Mouse (Mus musculus): ENCODE results near the gene Cars2. TPM values are rescaled to one million over a fixed set of nuclear protein-coding genes. Genes with fewer than 3 reads are reported as not detected.
"Not testable (repeated sequence)": the region's sequence is repeated elsewhere in the genome, so short reads cannot be mapped to it uniquely, and the experiment has no call there.

Gene Cars2
- polyA plus RNA-seq, 1 experiment from 2014 or later: 23.3 TPM

DNA sequence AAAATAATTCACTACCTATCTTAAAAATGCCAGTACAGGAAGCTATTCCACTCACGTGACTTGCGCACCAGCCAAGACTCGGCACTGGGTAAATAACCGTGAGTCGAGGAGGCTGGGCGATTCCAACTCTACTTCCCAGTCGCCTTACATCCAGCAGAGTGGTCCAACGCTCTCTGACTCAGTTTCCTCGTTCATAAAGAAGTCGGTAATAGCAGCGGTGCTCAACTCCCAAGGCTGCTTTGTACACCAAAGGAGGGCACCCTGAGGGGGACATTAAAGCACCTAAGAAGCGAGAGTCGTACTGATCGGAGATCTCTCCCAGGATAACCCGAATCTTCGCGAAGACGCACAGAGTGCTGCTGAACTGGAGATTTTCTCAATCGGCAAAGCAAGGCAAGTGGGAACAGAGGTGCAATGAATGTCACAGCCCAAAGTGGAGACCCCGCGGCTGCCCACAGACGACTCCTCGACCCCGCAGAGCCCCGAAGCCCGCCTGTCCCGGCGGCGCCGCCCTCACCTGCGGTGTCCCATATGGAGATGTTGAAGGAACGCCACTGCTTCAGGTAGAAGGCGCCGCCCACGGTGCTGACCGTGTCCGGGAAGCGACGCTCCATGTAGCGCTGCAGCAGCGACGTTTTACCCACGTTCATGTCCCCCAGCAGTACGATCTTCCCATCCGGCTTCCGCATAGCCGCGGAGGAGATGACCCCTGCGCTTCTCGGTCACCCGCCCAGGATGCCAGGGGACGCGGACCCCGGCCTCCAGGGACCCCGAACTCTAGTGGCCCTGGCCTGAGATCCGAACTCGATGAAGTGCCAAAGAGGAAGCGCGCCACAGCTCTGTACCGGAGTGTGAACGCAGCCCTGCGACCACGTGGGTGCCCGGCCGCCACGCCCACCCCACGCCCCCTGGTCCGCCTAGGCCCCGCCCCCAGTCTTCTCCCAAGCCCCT lies 72.5 kb downstream of the Cars2 start, which contains the start of gene Rab20:
TSS of gene Rab20 (minus strand) at position 900 of the 951 bp plus-strand sequence.
- Histone ChIP-seq H3K27me3 (peaks cover 92% of the 10 kb centered on the region), H3K36me3 (no peaks in the 10 kb centered on the region), H3K9ac (peak within 1 kb of the TSS; percentile 57), H3K4me2 (replicated peaks) (peak within 1 kb of the TSS; percentile 99), H3K9me3 (no peaks in the 10 kb centered on the region), H3K27ac (no peak within 1 kb of the TSS), H3K4me1 (peaks cover 45% of the 10 kb centered on the region), H3K4me3 (peak within 1 kb of the TSS; percentile 60)
- under 1% methylated on average over 68 of the region's 69 CpGs for WGBS
- ATAC-seq (ENCODE audit: low FRiP score, low read depth): peak; percentile 64

DNA sequence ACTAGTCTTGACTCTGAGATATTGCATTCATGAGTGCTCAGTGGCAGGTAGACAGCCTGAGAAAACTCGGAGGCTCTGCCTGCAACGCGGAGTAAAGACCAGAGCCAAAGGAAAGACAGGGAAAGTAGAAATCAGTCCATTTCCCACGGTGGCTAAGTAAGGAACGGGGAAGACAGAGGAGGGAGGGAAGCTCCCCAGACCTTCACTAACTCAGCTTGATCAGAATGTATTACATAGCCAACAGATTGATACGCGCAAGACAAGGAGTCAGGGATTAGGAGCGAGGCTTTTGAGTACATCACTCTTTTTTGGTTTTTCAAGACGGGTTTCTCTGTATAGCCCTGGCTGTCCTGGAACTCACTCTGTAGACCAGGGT lies 73.4 kb downstream of the Cars2 start:
- Histone ChIP-seq H3K4me3 (peak overlapping the region; percentile 60), H3K9ac (no peak overlapping the region)

DNA sequence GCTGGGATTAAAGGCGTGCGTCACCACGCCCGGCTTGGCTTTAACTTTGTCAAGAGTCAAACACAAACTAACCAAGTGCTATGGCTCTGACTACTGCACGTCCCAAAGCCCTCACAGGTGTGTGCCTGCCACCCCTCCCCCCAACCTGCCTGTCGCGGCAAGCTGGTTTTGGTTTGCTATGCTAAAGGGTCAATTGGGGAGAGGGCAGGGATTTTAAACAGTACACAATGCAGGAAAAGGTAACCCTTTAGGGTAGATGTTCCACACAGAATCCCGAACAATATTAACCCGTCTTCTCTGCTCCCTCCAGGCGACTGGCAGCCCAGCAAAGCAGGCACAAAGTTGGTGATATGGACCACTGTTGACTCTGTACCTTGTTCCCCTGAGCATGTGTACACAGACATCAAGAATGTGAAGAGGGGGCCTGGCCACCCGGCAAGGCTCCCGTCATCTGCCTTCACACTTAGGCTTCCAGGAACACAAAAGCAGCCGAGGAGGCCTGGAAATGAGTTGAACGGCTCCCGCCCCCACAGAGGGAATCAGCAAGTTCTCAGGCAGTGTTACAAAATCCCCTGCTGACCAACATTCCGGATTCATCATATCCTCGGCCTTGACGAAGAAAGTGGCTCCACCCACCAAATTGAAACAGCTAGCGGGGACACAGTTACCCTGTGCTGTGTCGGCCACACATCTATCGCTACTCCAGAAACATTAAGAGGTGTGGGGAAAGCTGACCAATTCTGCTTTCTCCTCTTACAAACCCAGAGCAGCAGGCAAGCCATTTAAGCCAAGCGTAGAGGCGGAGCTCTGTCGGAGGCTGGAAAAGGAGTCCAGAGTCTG lies 74.0 kb downstream of the Cars2 start:
- H3K9ac ChIP-seq: no peak overlapping the region
- peak overlapping the region; percentile 99 for H3K4me2 ChIP-seq (replicated peaks)
- H3K36me3 ChIP-seq: no peaks in the 10 kb centered on the region
- peaks cover 49% of the 10 kb centered on the region for H3K4me1 ChIP-seq
- 4% methylated on average over 24 of the region's 24 CpGs for WGBS
- peak overlapping the region; percentile 60 for H3K4me3 ChIP-seq
- 0 out of 2 replicates have a peak, but pooled peaks have one; percentile 16 for ATAC-seq (ENCODE audit: low FRiP score, low read depth)
- H3K9me3 ChIP-seq: no peaks in the 10 kb centered on the region
- no peak overlapping the region; the same call in 1 of the 2 replicates for H3K27ac ChIP-seq
- H3K27me3 ChIP-seq: peaks cover 82% of the 10 kb centered on the region

More for the DNA sequence above, 73.4 kb downstream of the Cars2 start:
- Histone ChIP-seq H3K36me3 (no peaks in the 10 kb centered on the region), H3K9me3 (no peaks in the 10 kb centered on the region), H3K4me2 (replicated peaks) (peak overlapping the region; percentile 99), H3K4me1 (peaks cover 49% of the 10 kb centered on the region), H3K27me3 (peaks cover 88% of the 10 kb centered on the region), H3K27ac (no peak overlapping the region; the same call in 1 of the 2 replicates)
- ATAC-seq (ENCODE audit: low FRiP score, low read depth): no peak
- 3% methylated on average over 9 of the region's 9 CpGs for WGBS

DNA sequence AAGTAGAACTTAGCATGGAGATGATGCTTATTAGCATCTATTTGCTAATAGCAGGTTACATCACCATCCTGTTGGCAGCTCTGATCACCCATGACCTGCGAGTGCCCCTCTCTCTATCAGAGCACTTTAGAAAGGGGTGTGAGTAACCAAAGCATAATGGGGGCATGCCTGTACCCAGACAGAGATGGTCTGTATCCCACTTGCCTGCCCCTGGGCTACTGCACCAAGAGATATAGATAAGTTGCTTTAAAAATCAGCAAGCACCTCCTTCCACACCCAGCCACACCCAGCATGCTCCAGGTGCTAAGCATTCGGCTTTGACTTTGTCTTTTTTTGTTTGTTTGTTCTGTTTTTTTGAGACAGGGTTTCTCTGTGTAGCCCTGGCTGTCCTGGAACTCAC lies 74.7 kb downstream of the Cars2 start:
- Histone ChIP-seq H3K36me3 (no peaks in the 10 kb centered on the region), H3K27me3 (peaks cover 81% of the 10 kb centered on the region), H3K4me2 (replicated peaks) (0 out of 2 replicates have a peak overlapping the region, but pooled peaks have one; percentile 99), H3K4me1 (peaks cover 49% of the 10 kb centered on the region), H3K9ac (no peak overlapping the region), H3K4me3 (no peak overlapping the region), H3K9me3 (no peaks in the 10 kb centered on the region), H3K27ac (no peak overlapping the region)
- no peak for ATAC-seq (ENCODE audit: low FRiP score, low read depth)
- 10% methylated on average over 2 of the region's 2 CpGs for WGBS

DNA sequence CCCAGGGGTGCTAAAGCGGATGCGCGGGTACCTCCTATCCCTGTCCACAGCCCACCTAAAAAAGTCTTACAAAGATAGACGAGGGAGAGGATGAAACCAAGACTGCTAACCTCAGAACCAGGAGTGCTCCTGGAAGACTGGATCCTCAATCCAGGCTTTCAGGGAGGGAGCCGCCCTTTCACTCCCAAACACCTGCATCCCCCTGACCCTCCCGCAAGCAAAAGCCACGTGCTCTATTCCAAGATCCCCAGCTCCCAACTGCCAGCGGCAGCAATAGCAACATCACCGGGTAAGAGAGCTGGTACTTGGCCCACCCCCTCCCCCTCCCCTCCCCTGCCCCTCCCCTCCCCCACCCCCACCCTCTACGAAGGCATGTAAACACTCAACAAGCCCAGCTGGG lies 75.2 kb downstream of the Cars2 start:
- no peak for ATAC-seq (ENCODE audit: low FRiP score, low read depth)
- H3K27ac ChIP-seq: no peak overlapping the region
- H3K9me3 ChIP-seq: no peaks in the 10 kb centered on the region
- H3K9ac ChIP-seq: no peak overlapping the region
- no peak overlapping the region for H3K4me3 ChIP-seq
- 6% methylated on average over 9 of the region's 10 CpGs for WGBS
- no peak overlapping the region for H3K4me2 ChIP-seq (replicated peaks)
- H3K4me1 ChIP-seq: peaks cover 49% of the 10 kb centered on the region
- peaks cover 81% of the 10 kb centered on the region for H3K27me3 ChIP-seq
- H3K36me3 ChIP-seq: no peaks in the 10 kb centered on the region

DNA sequence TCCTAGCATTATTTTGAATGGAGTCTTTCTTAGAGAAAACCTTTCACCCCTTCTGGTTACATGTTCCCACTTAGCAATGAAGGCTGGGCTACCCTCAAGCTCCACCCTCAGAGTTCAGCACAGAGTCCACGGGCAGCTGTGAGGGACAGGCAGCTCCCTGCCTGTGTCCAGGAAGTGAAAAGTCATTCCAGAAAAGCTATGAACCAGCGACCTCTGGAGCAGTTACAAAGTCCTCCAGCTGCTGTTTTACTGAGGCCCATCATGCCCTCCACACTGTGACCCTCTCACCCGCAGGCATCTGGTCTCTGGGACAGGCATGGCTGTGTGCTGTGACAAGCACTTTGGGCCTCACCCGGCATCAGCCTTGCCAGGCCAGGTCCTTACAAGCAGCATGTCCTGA lies 77.5 kb downstream of the Cars2 start:
- no peak for ATAC-seq (ENCODE audit: low FRiP score, low read depth)
- Histone ChIP-seq H3K9me3 (no peaks in the 10 kb centered on the region), H3K9ac (no peak overlapping the region), H3K4me1 (peaks cover 33% of the 10 kb centered on the region), H3K4me2 (replicated peaks) (no peak overlapping the region), H3K27me3 (peaks cover 59% of the 10 kb centered on the region), H3K36me3 (no peaks in the 10 kb centered on the region), H3K27ac (no peak overlapping the region), H3K4me3 (no peak overlapping the region)
- WGBS: 13% methylated on average over 4 of the region's 4 CpGs

DNA sequence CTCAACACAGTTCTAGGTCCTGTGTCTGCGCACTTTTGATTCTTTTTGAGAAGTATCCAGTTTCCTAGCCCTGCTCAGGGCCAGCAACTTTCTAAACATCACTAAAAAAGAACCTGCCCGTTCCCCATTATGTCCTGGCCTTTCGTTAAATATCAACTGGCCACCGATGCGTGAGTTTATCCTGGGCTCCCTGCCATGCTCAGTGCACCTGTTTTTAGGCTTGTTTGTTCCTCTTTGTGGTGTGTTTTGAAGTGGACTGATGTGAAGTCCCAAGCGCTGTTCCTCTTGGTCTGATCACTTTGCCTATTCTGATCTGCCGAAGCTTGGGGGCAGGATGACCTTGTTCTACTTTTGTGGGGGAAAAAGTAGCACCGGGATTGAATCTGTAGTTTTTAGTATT lies 79.3 kb downstream of the Cars2 start:
- Histone ChIP-seq H3K36me3 (no peaks in the 10 kb centered on the region), H3K4me3 (no peak overlapping the region), H3K4me1 (peaks cover 17% of the 10 kb centered on the region), H3K27me3 (peaks cover 41% of the 10 kb centered on the region), H3K9me3 (no peaks in the 10 kb centered on the region), H3K9ac (no peak overlapping the region), H3K27ac (no peak overlapping the region), H3K4me2 (replicated peaks) (no peak overlapping the region)
- WGBS: 62% methylated on average over 8 of the region's 8 CpGs
- ATAC-seq (ENCODE audit: low FRiP score, low read depth): no peak

DNA sequence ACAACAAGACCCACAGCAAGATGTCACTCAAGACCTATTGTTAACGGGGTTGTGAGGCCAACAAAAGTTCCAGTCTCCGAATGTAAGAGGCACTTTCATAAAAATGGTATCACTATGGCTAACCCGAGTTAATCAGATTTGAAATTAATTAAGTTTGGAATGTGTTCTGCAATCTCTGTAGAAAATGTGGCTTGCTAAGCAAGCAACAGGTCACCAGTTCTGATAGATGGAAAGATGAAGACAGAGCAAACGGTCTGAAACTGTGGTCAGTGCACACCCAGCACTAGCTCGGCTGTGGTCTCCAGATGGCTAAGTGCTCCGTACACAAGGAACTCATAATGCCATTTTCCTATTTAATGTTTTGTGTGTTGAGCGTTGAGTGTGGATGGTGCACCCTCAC lies 79.9 kb downstream of the Cars2 start:
- H3K4me2 ChIP-seq (replicated peaks): no peak overlapping the region
- H3K27ac ChIP-seq: no peak overlapping the region
- WGBS: 81% methylated on average over 7 of the region's 7 CpGs
- no peaks in the 10 kb centered on the region for H3K9me3 ChIP-seq
- no peak overlapping the region for H3K4me3 ChIP-seq
- ATAC-seq (ENCODE audit: low FRiP score, low read depth): no peak
- no peak overlapping the region for H3K9ac ChIP-seq
- H3K36me3 ChIP-seq: no peaks in the 10 kb centered on the region
- peaks cover 10% of the 10 kb centered on the region for H3K4me1 ChIP-seq
- H3K27me3 ChIP-seq: peaks cover 35% of the 10 kb centered on the region

DNA sequence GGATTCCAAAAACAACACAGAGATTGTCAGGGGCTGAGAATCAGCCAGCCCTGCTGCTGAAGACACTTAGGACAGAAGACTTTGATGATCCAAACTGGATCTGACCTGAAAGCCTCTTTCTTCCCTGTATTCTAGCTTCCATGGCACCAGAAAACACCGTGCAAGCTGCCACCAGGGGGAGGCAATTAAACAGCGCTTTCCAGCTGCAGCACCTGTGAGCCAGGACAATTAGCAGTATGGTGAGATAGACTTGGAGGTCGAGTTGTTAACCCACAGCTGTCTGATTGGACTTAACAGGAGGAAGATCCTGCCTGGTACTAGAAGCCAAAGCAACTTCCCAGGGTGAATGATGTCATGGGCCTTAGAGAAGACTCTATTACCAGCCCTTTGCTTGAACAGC lies 81.5 kb downstream of the Cars2 start:
- Histone ChIP-seq H3K27ac (no peak overlapping the region), H3K4me2 (replicated peaks) (no peak overlapping the region), H3K9ac (no peak overlapping the region), H3K9me3 (no peaks in the 10 kb centered on the region), H3K4me3 (no peak overlapping the region), H3K27me3 (peaks cover 19% of the 10 kb centered on the region), H3K36me3 (no peaks in the 10 kb centered on the region), H3K4me1 (peaks cover 7% of the 10 kb centered on the region)
- no peak for ATAC-seq (ENCODE audit: low FRiP score, low read depth)
- WGBS: 2% methylated on average over 3 of the region's 3 CpGs

DNA sequence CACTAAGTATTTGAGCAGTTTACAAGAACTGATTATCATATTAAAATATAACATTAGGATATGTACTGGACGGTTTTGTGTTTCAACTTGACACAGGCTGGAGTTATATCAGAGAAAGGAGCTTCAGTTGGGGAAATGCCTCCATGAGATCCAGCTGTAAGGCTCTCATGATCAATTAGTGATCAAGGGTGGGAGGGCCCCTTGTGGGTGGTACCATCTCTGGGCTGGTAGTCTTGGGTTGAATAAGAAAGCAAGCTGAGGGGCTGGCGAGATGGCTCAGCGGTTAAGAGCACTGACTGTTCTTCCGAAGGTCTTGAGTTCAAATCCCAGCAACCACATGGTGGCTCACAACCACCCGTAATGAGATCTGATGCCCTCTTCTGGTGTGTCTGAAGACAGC lies 84.1 kb downstream of the Cars2 start:
- H3K9me3 ChIP-seq; H3K27me3 ChIP-seq; H3K9ac ChIP-seq; ATAC-seq (ENCODE audit: low FRiP score, low read depth); H3K36me3 ChIP-seq; H3K4me3 ChIP-seq; H3K27ac ChIP-seq; H3K4me2 ChIP-seq (replicated peaks); H3K4me1 ChIP-seq: not testable (repeated sequence)
- WGBS: 89% methylated on average over 5 of the region's 5 CpGs

DNA sequence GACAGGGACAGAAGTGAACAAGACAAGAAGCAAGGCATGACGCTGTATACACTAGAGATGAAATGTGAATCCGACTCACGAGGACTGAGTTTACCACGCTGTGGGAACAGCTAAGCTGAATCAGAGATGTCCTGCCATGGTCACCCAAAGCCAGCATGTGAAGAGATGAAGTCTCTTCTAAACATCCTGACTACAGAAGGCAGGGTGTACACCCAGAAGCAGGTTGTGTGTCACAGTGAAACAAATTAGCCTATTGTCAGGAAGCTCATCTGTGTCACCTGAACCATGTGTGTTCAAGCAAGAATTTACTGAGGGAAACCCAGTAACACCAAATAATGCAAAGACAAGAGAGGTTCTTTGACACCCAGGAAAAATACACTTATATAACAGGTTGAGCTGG lies 85.0 kb downstream of the Cars2 start:
- no peak for ATAC-seq (ENCODE audit: low FRiP score, low read depth)
- peaks cover 4% of the 10 kb centered on the region for H3K27me3 ChIP-seq
- WGBS: 93% methylated on average over 4 of the region's 4 CpGs
- H3K4me2 ChIP-seq (replicated peaks): no peak overlapping the region
- H3K27ac ChIP-seq: no peak overlapping the region
- no peaks in the 10 kb centered on the region for H3K36me3 ChIP-seq
- no peaks in the 10 kb centered on the region for H3K9me3 ChIP-seq
- no peak overlapping the region for H3K9ac ChIP-seq
- H3K4me3 ChIP-seq: no peak overlapping the region
- H3K4me1 ChIP-seq: peaks cover 9% of the 10 kb centered on the region

DNA sequence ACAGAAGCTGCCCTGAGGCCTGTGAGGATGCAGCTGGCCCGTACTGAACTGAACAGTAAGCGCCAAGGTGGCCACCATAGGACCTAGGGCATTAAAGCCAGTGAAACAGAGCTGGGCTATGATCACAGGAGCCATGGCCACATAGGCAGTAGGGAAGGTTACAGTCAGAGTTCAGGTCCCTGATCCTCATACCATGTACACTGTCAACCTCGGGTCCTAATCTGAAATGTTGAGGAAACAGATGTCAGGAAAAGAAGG lies 85.9 kb downstream of the Cars2 start:
- no peak for ATAC-seq (ENCODE audit: low FRiP score, low read depth)
- no peak overlapping the region for H3K4me3 ChIP-seq
- H3K27me3 ChIP-seq: no peaks in the 10 kb centered on the region
- H3K4me1 ChIP-seq: peaks cover 9% of the 10 kb centered on the region
- no peaks in the 10 kb centered on the region for H3K36me3 ChIP-seq
- H3K4me2 ChIP-seq (replicated peaks): no peak overlapping the region
- H3K27ac ChIP-seq: no peak overlapping the region
- H3K9me3 ChIP-seq: no peaks in the 10 kb centered on the region
- 74% methylated on average over 3 of the region's 3 CpGs for WGBS
- no peak overlapping the region for H3K9ac ChIP-seq

All from limb, embryonic 13.5 days (tissue).